Mouse (Mus musculus) limb, embryonic 13.5 days (tissue): Measurements from ENCODE around the gene Smlr1. TPM values are rescaled to one million over a fixed set of nuclear protein-coding genes. Genes with fewer than 3 reads are reported as not detected.
A peak's percentile ranks its signal among the peaks of the same experiment; 100 is the strongest.

Experiments used
- ATAC-seq: fragments of 200-750 bp; cut with Nextera tagmentation; 2 replicates; pipeline ENCODE4 v1.8.0; 2017; ENCODE audit warnings: low read depth, moderate number of reproducible peaks, moderate TSS enrichment; ENCODE audit not compliant: low FRiP score
- H3K27ac ChIP-seq: fragments of 300-500 bp; sonication (generic); 2 replicates; pipeline ENCODE4 v1.5.1; 2015; ENCODE audit warnings: inconsistent platforms, mild to moderate bottlenecking, moderate library complexity
- H3K27me3 ChIP-seq: fragments of 300-500 bp; sonication (generic); 2 replicates; pipeline ENCODE4 v1.6.1; 2015; ENCODE audit warnings: mild to moderate bottlenecking, inconsistent platforms
- H3K36me3 ChIP-seq: fragments of 300-500 bp; sonication (generic); 2 replicates; pipeline ENCODE4 v1.6.1; 2015; ENCODE audit warnings: inconsistent platforms, mild to moderate bottlenecking, moderate library complexity
- H3K4me1 ChIP-seq: fragments of 300-500 bp; sonication (generic); 2 replicates; pipeline ENCODE4 v1.6.1; 2015; ENCODE audit warnings: inconsistent platforms
- H3K4me2 ChIP-seq: fragments of 300-500 bp; sonication (generic); replicated peaks from 2 replicates; pipeline ENCODE4 v1.6.1; 2015; ENCODE audit warnings: inconsistent platforms, mild to moderate bottlenecking, moderate library complexity
- H3K4me3 ChIP-seq: fragments of 300-500 bp; sonication (generic); 2 replicates; pipeline ENCODE4 v1.5.1; 2015; ENCODE audit warnings: moderate library complexity, mild to moderate bottlenecking, inconsistent platforms
- H3K9ac ChIP-seq: fragments of 300-500 bp; sonication (generic); 2 replicates; pipeline ENCODE4 v1.6.1; 2015; ENCODE audit warnings: mild to moderate bottlenecking, inconsistent platforms
- H3K9me3 ChIP-seq: fragments of 300-500 bp; sonication (generic); 2 replicates; pipeline ENCODE4 v1.6.1; 2016; ENCODE audit warnings: inconsistent platforms
- WGBS: fragments of 180-500 bp; shearing (Covaris S2); methylation state at CpG from one replicate; pipeline ENCODE4 v1.1.7; 2015; 5-methylcytosine and 5-hydroxymethylcytosine counted together
- polyA plus RNA-seq: library from polyadenylated mRNA; unstranded; fragments of >200 nt; fragmentation: Nextera tagmentation; extraction: Ambion mirVana; gene quantifications from 2 replicates; pipeline ENCODE4 v1.2.1, GENCODE M21; 2015

Smlr1 gene
- polyA plus RNA-seq, 1 experiment from 2014 or later = not detected

DNA sequence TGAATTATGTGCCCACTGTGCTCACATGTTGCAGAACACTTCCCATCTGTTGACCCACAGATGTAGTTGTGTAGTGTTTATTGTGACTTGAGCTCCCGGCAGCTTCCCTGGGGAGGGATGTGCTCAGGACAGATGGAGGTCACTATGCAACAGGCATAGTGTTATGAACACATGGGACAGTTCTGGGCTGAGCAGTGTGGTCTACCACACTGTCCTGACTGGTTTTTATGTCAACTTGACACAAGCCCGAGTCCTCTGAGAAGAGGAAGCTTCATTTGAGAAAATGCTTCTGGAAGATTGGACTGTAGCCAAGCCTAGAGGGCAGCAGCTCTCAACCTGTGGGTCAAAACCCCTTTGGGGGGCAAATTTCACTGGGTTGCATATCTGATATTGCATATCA is 3.0 kb downstream of the Smlr1 start:
- no peaks in the 10 kb centered on the region for H3K36me3 ChIP-seq

DNA sequence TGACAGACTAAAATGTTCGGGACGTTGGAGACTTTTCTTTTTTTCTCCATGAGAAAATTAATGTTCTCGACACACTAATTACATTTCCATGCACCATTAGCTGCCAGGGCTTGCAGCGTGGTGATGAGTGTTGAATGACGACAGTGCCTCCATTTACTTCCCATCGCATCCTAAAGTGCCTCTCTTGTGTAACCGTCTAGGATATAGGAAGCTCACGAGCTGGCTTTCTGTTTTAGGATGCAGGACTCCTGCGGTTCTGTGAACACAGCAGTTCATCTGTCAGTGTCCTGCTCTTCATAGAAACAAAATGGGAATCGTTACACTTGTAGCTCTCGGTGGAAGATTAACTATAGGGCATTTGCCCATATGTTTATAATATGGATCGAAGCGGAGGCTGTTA is 4.7 kb downstream of the Smlr1 start:
- no peaks in the 10 kb centered on the region for H3K9me3 ChIP-seq
- no peak overlapping the region for H3K9ac ChIP-seq
- no peak overlapping the region for H3K4me3 ChIP-seq
- H3K27ac ChIP-seq = no peak overlapping the region
- no peak for ATAC-seq
- peaks cover 3% of the 10 kb centered on the region; the same call in 1 of the 2 replicates for H3K4me1 ChIP-seq
- H3K36me3 ChIP-seq = no peaks in the 10 kb centered on the region
- 62% methylated on average over 13 of the region's 13 CpGs for WGBS
- H3K27me3 ChIP-seq = no peaks in the 10 kb centered on the region
- H3K4me2 ChIP-seq = no peak overlapping the region

More for the DNA sequence above, 3.0 kb downstream of the Smlr1 start:
- 71% methylated on average over 2 of the region's 2 CpGs for WGBS
- Histone ChIP-seq H3K27ac (no peak overlapping the region), H3K9me3 (no peaks in the 10 kb centered on the region), H3K9ac (no peak overlapping the region), H3K4me3 (no peak overlapping the region), H3K4me1 (no peaks in the 10 kb centered on the region; the same call in 1 of the 2 replicates), H3K4me2 (no peak overlapping the region), H3K27me3 (no peaks in the 10 kb centered on the region)
- ATAC-seq = no peak

DNA sequence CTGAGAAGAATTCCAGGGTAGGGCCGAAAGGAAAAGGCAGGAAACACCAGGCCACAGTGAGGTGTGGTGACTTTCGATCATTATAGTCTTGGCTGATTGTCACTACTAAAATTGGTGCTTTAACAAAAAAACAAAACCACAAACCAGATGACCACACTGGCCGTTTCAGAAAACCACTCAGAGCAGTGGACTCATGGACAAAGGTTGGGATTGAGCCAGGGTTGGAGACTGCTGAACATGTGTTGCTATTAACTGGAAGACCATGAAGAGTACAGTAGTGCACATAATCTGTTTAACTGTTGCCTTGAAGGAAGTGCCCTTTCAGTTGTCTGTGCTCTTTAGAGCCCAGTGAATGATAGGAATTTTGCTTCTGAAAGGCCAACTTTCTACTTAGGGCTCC is 8.9 kb downstream of the Smlr1 start:
- no peak overlapping the region for H3K4me3 ChIP-seq
- no peak overlapping the region for H3K4me2 ChIP-seq
- H3K36me3 ChIP-seq = peaks cover 24% of the 10 kb centered on the region
- WGBS = 65% methylated on average over 3 of the region's 3 CpGs
- no peak overlapping the region for H3K27ac ChIP-seq
- no peak overlapping the region for H3K9ac ChIP-seq
- ATAC-seq = no peak
- 0 out of 2 replicates have a peak, but pooled peaks cover 3% of the 10 kb centered on the region for H3K4me1 ChIP-seq
- H3K9me3 ChIP-seq = no peaks in the 10 kb centered on the region
- H3K27me3 ChIP-seq = no peaks in the 10 kb centered on the region

DNA sequence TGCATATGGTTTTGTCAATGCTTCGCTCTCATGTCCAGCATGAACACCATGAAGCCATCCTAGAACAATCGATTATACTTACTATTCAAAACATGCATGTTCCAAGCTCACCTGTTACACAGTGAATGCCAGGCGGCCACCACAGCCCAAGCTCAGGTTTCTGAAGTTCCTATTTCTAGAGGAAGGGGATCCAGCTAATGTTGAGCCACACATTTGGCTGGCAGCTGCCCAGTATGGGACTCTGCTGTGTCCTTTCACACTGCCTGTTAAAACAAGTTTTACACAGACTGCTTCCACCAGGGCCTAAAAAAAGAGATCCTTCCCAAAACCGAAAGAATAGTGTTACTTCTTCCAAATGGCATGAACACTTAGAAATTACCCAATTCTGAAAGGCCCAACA is 9.4 kb downstream of the Smlr1 start:
- no peaks in the 10 kb centered on the region for H3K9me3 ChIP-seq
- H3K9ac ChIP-seq = no peak overlapping the region
- WGBS = 85% methylated on average over 4 of the region's 4 CpGs
- no peak overlapping the region for H3K4me3 ChIP-seq
- H3K27me3 ChIP-seq = no peaks in the 10 kb centered on the region
- H3K4me2 ChIP-seq = no peak overlapping the region
- 0 out of 2 replicates have a peak, but pooled peaks cover 3% of the 10 kb centered on the region for H3K4me1 ChIP-seq
- peak; percentile 69 for ATAC-seq
- peaks cover 28% of the 10 kb centered on the region for H3K36me3 ChIP-seq
- H3K27ac ChIP-seq = no peak overlapping the region

DNA sequence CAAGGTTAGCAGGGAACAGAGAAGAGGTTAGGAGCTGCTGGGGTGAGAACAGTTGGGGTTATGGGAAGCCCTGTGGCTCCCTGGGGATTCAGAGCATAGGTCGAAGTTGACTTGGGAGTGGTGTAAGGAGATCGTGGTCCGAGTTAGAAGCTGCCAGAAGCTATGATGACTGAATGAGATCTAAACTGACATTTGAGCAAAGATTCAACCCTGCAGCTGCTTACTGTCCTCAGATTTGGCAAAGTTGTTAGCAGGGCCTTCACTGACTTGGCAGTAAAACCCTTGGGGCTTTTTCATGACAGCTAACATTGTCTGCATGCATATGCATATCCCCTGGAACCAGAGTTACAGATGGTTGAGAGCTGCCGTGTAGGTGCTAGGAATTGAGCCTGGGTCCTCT is 9.9 kb downstream of the Smlr1 start:
- H3K9me3 ChIP-seq = no peaks in the 10 kb centered on the region
- 0 out of 2 replicates have a peak, but pooled peaks cover 3% of the 10 kb centered on the region for H3K4me1 ChIP-seq
- no peaks in the 10 kb centered on the region for H3K27me3 ChIP-seq
- peaks cover 32% of the 10 kb centered on the region for H3K36me3 ChIP-seq
- no peak overlapping the region for H3K27ac ChIP-seq
- no peak overlapping the region for H3K9ac ChIP-seq
- no peak overlapping the region for H3K4me2 ChIP-seq
- WGBS = 57% methylated on average over 4 of the region's 4 CpGs
- H3K4me3 ChIP-seq = no peak overlapping the region
- no peak for ATAC-seq

DNA sequence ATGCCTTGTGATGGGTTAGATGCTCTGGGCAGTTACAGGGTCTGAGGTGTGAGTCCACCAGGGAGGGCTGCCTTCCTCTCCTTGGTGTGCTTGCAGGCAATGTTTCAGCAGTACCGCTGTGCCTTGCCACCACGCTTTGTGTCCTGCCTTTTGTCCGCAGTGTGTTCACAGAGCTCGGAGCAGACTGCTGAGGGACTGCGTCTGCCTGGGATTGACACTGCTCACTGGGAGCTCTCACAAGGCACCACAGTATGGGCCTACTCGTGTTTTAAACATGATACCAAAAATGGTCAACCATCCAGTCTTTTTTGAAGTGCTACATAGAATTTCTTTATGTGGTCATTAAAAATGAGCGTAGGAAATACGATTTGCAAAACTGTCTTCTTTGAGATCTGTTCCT is 12.3 kb downstream of the Smlr1 start:
- H3K36me3 ChIP-seq = peaks cover 45% of the 10 kb centered on the region
- H3K27me3 ChIP-seq = no peaks in the 10 kb centered on the region
- no peak overlapping the region for H3K4me3 ChIP-seq
- H3K4me1 ChIP-seq = 0 out of 2 replicates have a peak, but pooled peaks cover 3% of the 10 kb centered on the region
- no peak overlapping the region for H3K27ac ChIP-seq
- H3K9ac ChIP-seq = no peak overlapping the region
- H3K9me3 ChIP-seq = no peaks in the 10 kb centered on the region
- H3K4me2 ChIP-seq = no peak overlapping the region
- no peak for ATAC-seq
- WGBS = 92% methylated on average over 8 of the region's 8 CpGs

DNA sequence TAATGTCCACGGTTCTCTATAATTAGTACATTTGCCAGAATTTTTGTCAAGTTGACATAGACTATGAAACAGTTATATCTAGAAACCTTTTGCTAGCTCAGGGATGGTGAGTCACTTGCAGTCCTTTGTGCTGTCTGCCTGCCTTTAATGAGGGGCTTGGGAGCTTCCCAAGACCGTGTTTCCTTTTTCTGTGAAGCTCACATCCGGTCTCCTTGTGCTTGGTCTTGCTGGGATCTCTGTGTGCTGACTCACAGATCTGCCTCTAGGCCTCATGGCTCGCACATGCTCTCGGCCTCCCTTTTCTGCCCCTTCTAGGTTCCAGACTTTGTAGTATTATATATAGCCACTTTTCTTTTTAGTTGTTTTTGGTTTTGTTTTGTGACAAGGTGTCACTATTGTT is 15.6 kb downstream of the Smlr1 start:
- H3K4me3 ChIP-seq = no peak overlapping the region
- H3K9ac ChIP-seq = no peak overlapping the region
- H3K36me3 ChIP-seq = peaks cover 65% of the 10 kb centered on the region
- H3K27ac ChIP-seq = no peak overlapping the region
- no peaks in the 10 kb centered on the region for H3K4me1 ChIP-seq
- H3K27me3 ChIP-seq = no peaks in the 10 kb centered on the region
- no peaks in the 10 kb centered on the region for H3K9me3 ChIP-seq
- WGBS = 87% methylated on average over 5 of the region's 5 CpGs
- no peak overlapping the region for H3K4me2 ChIP-seq
- ATAC-seq = no peak

DNA sequence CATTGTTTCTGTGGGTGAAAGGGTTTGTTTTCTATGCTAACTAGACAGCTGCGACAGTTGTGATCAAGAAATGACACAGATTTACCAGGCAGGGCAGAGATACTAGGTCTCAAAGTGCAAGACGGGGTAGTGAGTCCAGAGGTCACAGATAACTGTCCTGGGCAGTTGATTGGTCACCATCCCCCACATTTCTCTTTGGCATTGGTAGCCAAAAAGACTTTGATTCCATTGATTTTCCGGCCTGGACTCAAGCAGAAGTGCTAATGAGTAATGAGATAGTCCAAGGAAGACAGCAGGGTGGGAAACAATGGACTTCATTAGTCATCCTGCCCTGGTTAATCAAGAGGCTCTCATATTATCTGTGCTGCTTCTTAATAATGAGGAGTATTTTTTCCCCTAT is 16.1 kb downstream of the Smlr1 start:
- H3K4me1 ChIP-seq = no peaks in the 10 kb centered on the region
- no peak overlapping the region for H3K9ac ChIP-seq
- H3K27ac ChIP-seq = no peak overlapping the region
- no peak overlapping the region for H3K4me3 ChIP-seq
- H3K36me3 ChIP-seq = peaks cover 70% of the 10 kb centered on the region
- H3K9me3 ChIP-seq = no peaks in the 10 kb centered on the region
- H3K4me2 ChIP-seq = no peak overlapping the region
- no peaks in the 10 kb centered on the region for H3K27me3 ChIP-seq
- ATAC-seq = no peak
- 81% methylated on average over 3 of the region's 3 CpGs for WGBS

DNA sequence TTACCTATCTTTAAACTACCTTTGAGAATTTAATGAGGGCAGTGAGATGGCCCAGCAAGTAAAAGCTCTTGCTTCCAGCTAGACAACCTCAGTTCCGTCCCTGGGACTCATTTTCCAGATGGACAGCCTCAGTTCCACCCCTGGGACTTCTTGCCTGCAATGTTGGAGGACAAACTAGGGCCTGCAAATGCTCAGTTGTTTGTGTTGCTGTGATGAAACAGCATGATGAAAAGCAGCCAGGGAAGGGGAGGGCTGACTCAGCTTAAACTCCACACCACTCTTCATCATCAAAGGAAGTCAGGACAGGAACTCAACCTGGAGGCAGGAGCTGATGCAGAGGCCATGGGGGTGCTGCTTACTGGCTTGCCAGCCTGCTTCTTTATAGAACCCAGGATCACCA is 22.2 kb downstream of the Smlr1 start:
- ATAC-seq = no peak
- H3K4me3 ChIP-seq = no peak overlapping the region
- H3K9me3 ChIP-seq = no peaks in the 10 kb centered on the region
- peaks cover 54% of the 10 kb centered on the region for H3K36me3 ChIP-seq
- no peak overlapping the region for H3K9ac ChIP-seq
- no peak overlapping the region for H3K27ac ChIP-seq
- no peaks in the 10 kb centered on the region for H3K4me1 ChIP-seq
- H3K27me3 ChIP-seq = no peaks in the 10 kb centered on the region
- H3K4me2 ChIP-seq = no peak overlapping the region
- WGBS = 49% methylated on average over 1 of the region's 1 CpGs

DNA sequence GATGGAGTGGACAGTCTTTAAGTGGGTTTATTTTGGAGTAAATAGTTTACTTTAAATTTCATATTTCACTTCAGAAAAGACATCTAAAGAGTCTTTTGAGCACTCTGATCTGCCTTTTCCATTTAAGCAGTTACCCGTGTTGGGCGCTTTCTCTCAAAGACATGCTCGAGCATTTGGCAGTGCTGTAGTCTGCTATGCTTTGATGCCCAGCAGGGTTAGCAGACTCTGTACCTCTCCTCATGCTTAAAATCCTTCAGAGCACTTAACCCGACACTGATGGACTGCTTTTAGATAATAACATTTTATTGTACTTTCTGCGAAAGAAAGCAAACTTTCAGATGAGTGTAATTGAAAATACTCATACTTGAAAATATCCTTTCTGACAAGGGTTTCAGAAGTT is 32.8 kb downstream of the Smlr1 start:
- Histone ChIP-seq H3K4me1 (0 out of 2 replicates have a peak, but pooled peaks cover 3% of the 10 kb centered on the region), H3K27ac (no peak overlapping the region), H3K4me3 (no peak overlapping the region), H3K36me3 (peaks cover 61% of the 10 kb centered on the region), H3K9me3 (no peaks in the 10 kb centered on the region), H3K4me2 (no peak overlapping the region), H3K27me3 (no peaks in the 10 kb centered on the region), H3K9ac (no peak overlapping the region)
- WGBS = 81% methylated on average over 5 of the region's 5 CpGs
- no peak for ATAC-seq

DNA sequence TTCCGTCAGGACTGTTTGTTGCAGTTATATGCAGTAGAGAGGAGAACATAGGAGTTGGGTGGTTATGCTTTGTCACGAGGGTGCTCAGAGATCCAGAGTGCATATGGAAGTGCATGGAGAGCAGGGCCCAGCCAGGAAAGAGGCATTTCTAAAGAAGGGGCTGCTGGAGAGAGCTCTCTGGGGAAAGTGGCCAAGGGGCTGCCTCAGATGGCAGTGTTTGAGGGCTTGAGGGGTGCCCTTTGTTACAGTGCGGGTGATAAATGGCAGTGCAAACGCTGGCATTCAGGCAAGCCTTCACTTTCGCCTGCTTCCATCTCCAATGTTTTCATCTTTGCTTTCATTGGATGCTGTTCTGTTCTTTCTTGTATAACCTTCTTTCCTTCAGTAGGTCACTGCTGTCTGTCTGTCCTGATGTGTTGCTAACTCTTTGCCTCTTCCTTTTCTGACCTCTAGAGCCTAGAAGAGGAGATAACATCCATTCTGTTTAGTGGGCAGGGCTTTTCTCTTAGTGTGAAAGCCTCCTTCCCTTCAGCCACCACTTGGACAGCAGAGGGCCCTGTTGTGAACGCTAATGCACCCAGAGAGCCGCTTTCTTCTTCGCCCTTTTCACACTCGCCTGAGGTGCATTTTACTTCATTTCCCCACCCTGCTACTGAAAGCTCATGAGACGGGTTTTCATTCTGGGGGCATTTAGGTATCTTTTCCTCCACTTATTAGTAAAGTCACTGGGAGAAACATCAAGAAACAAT is 36.6 kb downstream of the Smlr1 start:
- Histone ChIP-seq H3K27me3 (no peaks in the 10 kb centered on the region), H3K4me1 (0 out of 2 replicates have a peak, but pooled peaks cover 3% of the 10 kb centered on the region), H3K4me3 (no peak overlapping the region), H3K9me3 (no peaks in the 10 kb centered on the region), H3K36me3 (peaks cover 44% of the 10 kb centered on the region), H3K9ac (no peak overlapping the region), H3K27ac (no peak overlapping the region), H3K4me2 (no peak overlapping the region)
- ATAC-seq = no peak
- WGBS = 65% methylated on average over 10 of the region's 10 CpGs

DNA sequence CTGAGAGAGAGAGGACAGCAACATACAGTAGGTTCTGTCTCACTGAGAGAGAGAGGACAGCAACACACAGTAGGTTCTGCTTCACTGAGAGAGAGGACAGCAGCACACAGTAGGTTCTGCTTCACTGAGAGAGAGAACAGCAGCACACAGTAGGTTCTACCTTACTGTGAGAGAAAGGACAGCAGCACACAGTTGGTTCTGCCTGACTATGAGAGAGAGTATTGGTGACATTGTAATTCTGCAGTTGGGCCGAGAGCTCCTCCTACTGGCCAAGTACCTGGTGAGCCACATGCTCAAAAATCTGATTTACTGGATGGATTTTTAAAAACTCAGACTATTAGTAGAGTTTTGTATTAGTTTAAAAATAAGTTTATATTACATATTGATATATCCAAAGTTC is 47.6 kb downstream of the Smlr1 start:
- Histone ChIP-seq H3K4me2 (no peak overlapping the region), H3K36me3 (peaks cover 36% of the 10 kb centered on the region), H3K9ac (no peak overlapping the region), H3K27me3 (no peaks in the 10 kb centered on the region), H3K4me1 (no peaks in the 10 kb centered on the region), H3K27ac (no peak overlapping the region; the same call in 1 of the 2 replicates), H3K4me3 (no peak overlapping the region), H3K9me3 (no peaks in the 10 kb centered on the region)
- ATAC-seq = 0 out of 2 replicates have a peak, but pooled peaks have one; percentile 59
- 16% methylated on average over 1 of the region's 1 CpGs for WGBS

DNA sequence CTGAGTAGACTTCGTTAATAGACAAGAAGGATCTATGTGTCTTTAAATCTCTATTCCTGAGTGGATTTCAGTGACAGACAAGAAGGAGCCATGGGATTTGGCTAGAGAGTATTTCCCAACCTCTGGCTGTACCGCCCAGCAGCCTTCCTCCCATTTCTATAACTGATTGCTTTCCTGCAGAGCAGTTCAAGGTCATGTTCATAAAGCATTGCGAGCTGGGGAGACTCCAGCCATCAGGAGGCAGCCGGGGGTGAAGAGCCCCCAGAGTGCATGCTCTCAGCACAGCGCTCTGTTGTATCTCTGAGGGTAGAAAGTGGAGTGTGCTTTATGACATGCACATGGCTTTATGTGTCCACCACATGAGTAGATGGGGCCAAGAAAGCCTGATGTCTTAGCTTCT is 53.3 kb downstream of the Smlr1 start:
- no peak for ATAC-seq
- WGBS = 61% methylated on average over 5 of the region's 5 CpGs

More for the DNA sequence above, 53.3 kb downstream of the Smlr1 start:
- Histone ChIP-seq H3K4me3 (no peak overlapping the region), H3K4me2 (no peak overlapping the region), H3K27me3 (no peaks in the 10 kb centered on the region), H3K27ac (no peak overlapping the region), H3K36me3 (peaks cover 36% of the 10 kb centered on the region), H3K9me3 (no peaks in the 10 kb centered on the region), H3K9ac (no peak overlapping the region), H3K4me1 (no peaks in the 10 kb centered on the region)
